Mouse (Mus musculus) gastrocnemius, adult 18-20 months (tissue): ENCODE measurements around the gene S100pbp. TPM values are rescaled to one million over a fixed set of nuclear protein-coding genes. Genes with fewer than 3 reads are reported as not detected.

Experiments
- DNase-seq: peaks from one replicate; pipeline ENCODE4 v3.0.0; 2021; ENCODE audit warnings: low spot score
- total RNA-seq, 2 experiments: library from RNA; stranded (reverse); gene quantifications; 2 replicates each; pipeline ENCODE4 v1.2.3; 2021

Gene S100pbp
- total RNA-seq, 2 experiments from 2014 or later: 2.9 to 4.1 TPM

DNA sequence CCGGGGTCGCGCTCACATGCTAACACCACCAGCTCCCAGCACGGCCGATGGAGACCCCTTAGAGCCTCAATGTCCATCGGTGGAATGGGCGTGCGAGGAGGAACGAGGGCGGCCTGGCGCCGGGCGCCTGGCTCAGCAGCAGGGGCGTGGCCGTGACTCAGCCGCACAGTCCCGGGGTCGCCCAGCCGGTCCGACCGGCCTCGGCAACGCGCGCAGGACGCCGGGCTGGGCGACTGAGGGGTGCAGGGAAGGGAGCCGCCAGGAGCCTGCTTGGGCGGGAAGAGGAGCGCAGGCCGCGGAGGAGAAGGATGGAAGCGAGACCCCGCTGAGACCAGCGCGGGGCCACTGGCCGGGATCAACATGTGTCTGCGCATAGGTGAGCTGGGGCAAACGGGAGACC, 84.2 kb downstream of the S100pbp start, which contains the start of gene Tmem54:
Gene Tmem54, plus strand, starts transcription at position 193 of the 400 bp plus-strand sequence.
- no peak for DNase-seq

DNA sequence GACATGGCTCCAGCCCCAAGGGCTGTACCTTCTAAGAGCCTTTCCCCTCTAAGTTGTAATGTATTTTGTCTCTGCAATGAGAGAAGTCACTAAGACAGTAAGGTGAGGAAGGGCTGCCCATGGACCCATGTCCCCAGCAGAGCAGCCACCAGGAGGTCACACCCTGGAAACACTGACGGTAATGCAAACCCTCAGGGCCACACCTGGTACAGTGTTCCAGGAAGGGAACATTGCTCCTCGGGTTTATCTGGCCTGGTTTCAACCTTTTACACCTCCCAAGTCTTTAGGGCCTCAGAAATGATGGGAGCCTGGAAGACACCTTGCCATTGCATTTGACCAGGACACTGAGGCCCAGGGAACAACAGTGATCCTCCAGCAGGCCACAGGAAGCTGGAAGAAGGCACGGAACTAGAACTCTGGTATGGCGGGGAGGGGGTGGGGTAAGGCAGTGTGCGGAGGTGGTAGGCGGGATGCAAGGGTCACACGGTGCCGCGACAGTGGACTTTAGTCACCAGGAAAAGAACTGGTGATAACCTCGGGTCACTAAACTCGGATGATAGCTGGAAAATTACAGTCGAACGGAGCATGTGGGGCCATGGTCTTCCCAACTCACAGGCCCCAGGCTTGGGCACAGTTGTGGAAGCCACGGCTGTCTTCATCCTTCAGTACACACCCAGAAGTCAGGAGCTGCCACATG, 87.2 kb downstream of the S100pbp start:
- no peak for DNase-seq

Other genes with a start within 250 kb of the S100pbp start
- 1 to 10 TPM; 2.3 to 3.4 TPM for gene Azin2, start 227.3 kb downstream of the S100pbp start, total RNA-seq
- gene Ak2, start 197.8 kb downstream of the S100pbp start, total RNA-seq: 10 to 100 TPM; 24.1 to 24.3 TPM
- 10 to 100 TPM; 23.3 to 24.4 TPM for gene Rnf19b, start 131.5 kb downstream of the S100pbp start, total RNA-seq
- gene Tmem54, start 84.2 kb downstream of the S100pbp start, total RNA-seq: not detected
- gene Hpca, start 67.7 kb downstream of the S100pbp start, total RNA-seq: not detected
- gene Fndc5, start 52.7 kb downstream of the S100pbp start, total RNA-seq: 10 to 100 TPM; 67.3 to 72.7 TPM
- gene Yars, start within 50 bp of the S100pbp start, total RNA-seq: 10 to 100 TPM; 38.8 to 39.5 TPM
- 1 to 10 TPM; 1.4 to 1.8 TPM for gene C77080, start 71.7 kb upstream of the S100pbp start, total RNA-seq
- 10 to 100 TPM; 49.2 to 49.5 TPM for gene Sync, start 97.9 kb upstream of the S100pbp start, total RNA-seq
- 10 to 100 TPM; 34.6 to 45.1 TPM for gene Rbbp4, start 145.6 kb upstream of the S100pbp start, total RNA-seq
- 10 to 100 TPM; 24.9 to 30.2 TPM for gene Zbtb8os, start 146.0 kb upstream of the S100pbp start, total RNA-seq
- gene Zbtb8a, start 188.4 kb upstream of the S100pbp start, total RNA-seq: under 1 TPM; 0.59 to 0.82 TPM